Mouse (Mus musculus): ENCODE measurements around the gene Slc31a2. TPM values are rescaled to one million over a fixed set of nuclear protein-coding genes. Genes with fewer than 3 reads are reported as not detected.
"Not testable (repeated sequence)": the region's sequence is repeated elsewhere in the genome, so short reads cannot be mapped to it uniquely, and the experiment has no call there.

Slc31a2 gene
- polyA plus RNA-seq, 1 experiment: 18.2 TPM

GRCm38 (mm10) chr4:62250896-62251544 is 11.3 kb upstream of the Slc31a2 start:
- no peaks in the 10 kb centered on the region for H3K27me3 ChIP-seq (ENCODE audit: control insufficient read depth, insufficient read depth, low read length)
- no peaks in the 10 kb centered on the region for H3K4me1 ChIP-seq (ENCODE audit: control insufficient read depth, insufficient read depth, low read length)
- no peak overlapping the region for H3K4me3 ChIP-seq (replicated peaks; ENCODE audit: insufficient read depth, low read depth, low read length)
- no peak overlapping the region for H3K27ac ChIP-seq (ENCODE audit: insufficient read depth, low read length)
- DNase-seq: no peak
- TF ChIP-seq CTCF (IDR thresholded peaks at IDR 0.05; ENCODE audit: borderline replicate concordance, insufficient read depth, low read depth, low read length) (no peak), POLR2A (IDR thresholded peaks at IDR 0.05; ENCODE audit: borderline replicate concordance, insufficient read depth, low read length) (no peak)
- 35% methylated on average over 3 of the region's 3 CpGs for WGBS

- Histone ChIP-seq H3K27ac (ENCODE audit: insufficient read depth, low read length) (no peak overlapping the region), H3K4me3 (replicated peaks; ENCODE audit: insufficient read depth, low read depth, low read length) (no peak overlapping the region), H3K4me1 (ENCODE audit: control insufficient read depth, insufficient read depth, low read length) (no peaks in the 10 kb centered on the region), H3K27me3 (ENCODE audit: control insufficient read depth, insufficient read depth, low read length) (no peaks in the 10 kb centered on the region)
- WGBS: 86% methylated on average over 4 of the region's 4 CpGs
- no peak for DNase-seq
- TF ChIP-seq CTCF (IDR thresholded peaks at IDR 0.05; ENCODE audit: borderline replicate concordance, insufficient read depth, low read depth, low read length) (no peak), POLR2A (IDR thresholded peaks at IDR 0.05; ENCODE audit: borderline replicate concordance, insufficient read depth, low read length) (no peak)
Observed at GRCm38 (mm10) chr4:62251776-62252175, 10.6 kb upstream of the Slc31a2 start.

GRCm38 (mm10) chr4:62254551-62254950 is 7.8 kb upstream of the Slc31a2 start:
- Histone ChIP-seq H3K27me3 (ENCODE audit: control insufficient read depth, insufficient read depth, low read length) (no peaks in the 10 kb centered on the region), H3K4me1 (ENCODE audit: control insufficient read depth, insufficient read depth, low read length) (no peaks in the 10 kb centered on the region), H3K4me3 (replicated peaks; ENCODE audit: insufficient read depth, low read depth, low read length) (no peak overlapping the region), H3K27ac (ENCODE audit: insufficient read depth, low read length) (no peak overlapping the region)
- TF ChIP-seq CTCF (IDR thresholded peaks at IDR 0.05; ENCODE audit: borderline replicate concordance, insufficient read depth, low read depth, low read length) (no peak), POLR2A (IDR thresholded peaks at IDR 0.05; ENCODE audit: borderline replicate concordance, insufficient read depth, low read length) (no peak)
- WGBS: 75% methylated on average over 8 of the region's 8 CpGs
- DNase-seq: no peak

- 42% methylated on average over 8 of the region's 8 CpGs for WGBS
- Histone ChIP-seq H3K4me1 (ENCODE audit: control insufficient read depth, insufficient read depth, low read length) (no peaks in the 10 kb centered on the region), H3K27me3 (ENCODE audit: control insufficient read depth, insufficient read depth, low read length) (no peaks in the 10 kb centered on the region), H3K27ac (ENCODE audit: insufficient read depth, low read length) (no peak overlapping the region), H3K4me3 (replicated peaks; ENCODE audit: insufficient read depth, low read depth, low read length) (no peak overlapping the region)
- TF ChIP-seq POLR2A (IDR thresholded peaks at IDR 0.05; ENCODE audit: borderline replicate concordance, insufficient read depth, low read length): no peak
- no peak for TF ChIP-seq CTCF (IDR thresholded peaks at IDR 0.05; ENCODE audit: borderline replicate concordance, insufficient read depth, low read depth, low read length)
- no peak for DNase-seq
Observed at GRCm38 (mm10) chr4:62256931-62257330, 5.4 kb upstream of the Slc31a2 start.

- Histone ChIP-seq H3K27me3 (ENCODE audit: control insufficient read depth, insufficient read depth, low read length) (no peaks in the 10 kb centered on the region), H3K27ac (ENCODE audit: insufficient read depth, low read length) (no peak overlapping the region), H3K4me3 (replicated peaks; ENCODE audit: insufficient read depth, low read depth, low read length) (no peak overlapping the region), H3K4me1 (ENCODE audit: control insufficient read depth, insufficient read depth, low read length) (0 out of 2 replicates have a peak, but pooled peaks cover 3% of the 10 kb centered on the region)
- 9% methylated on average over 7 of the region's 7 CpGs for WGBS
- TF ChIP-seq CTCF (IDR thresholded peaks at IDR 0.05; ENCODE audit: borderline replicate concordance, insufficient read depth, low read depth, low read length) (no peak), POLR2A (IDR thresholded peaks at IDR 0.05; ENCODE audit: borderline replicate concordance, insufficient read depth, low read length) (no peak)
- no peak for DNase-seq
Observed at GRCm38 (mm10) chr4:62263133-62263844, 927 bp downstream of the Slc31a2 start.

GRCm38 (mm10) chr4:62265154-62265836 is 2.9 kb downstream of the Slc31a2 start:
- no peak for TF ChIP-seq CTCF (IDR thresholded peaks at IDR 0.05; ENCODE audit: borderline replicate concordance, insufficient read depth, low read depth, low read length)
- TF ChIP-seq POLR2A (IDR thresholded peaks at IDR 0.05; ENCODE audit: borderline replicate concordance, insufficient read depth, low read length): no peak
- WGBS: 61% methylated on average over 10 of the region's 10 CpGs
- H3K4me3 ChIP-seq (replicated peaks; ENCODE audit: insufficient read depth, low read depth, low read length): no peak overlapping the region
- no peak for DNase-seq
- no peaks in the 10 kb centered on the region for H3K27me3 ChIP-seq (ENCODE audit: control insufficient read depth, insufficient read depth, low read length)
- 0 out of 2 replicates have a peak, but pooled peaks cover 3% of the 10 kb centered on the region for H3K4me1 ChIP-seq (ENCODE audit: control insufficient read depth, insufficient read depth, low read length)
- no peak overlapping the region for H3K27ac ChIP-seq (ENCODE audit: insufficient read depth, low read length)

- H3K4me1 ChIP-seq (ENCODE audit: control insufficient read depth, insufficient read depth, low read length); H3K27me3 ChIP-seq (ENCODE audit: control insufficient read depth, insufficient read depth, low read length); DNase-seq; H3K27ac ChIP-seq (ENCODE audit: insufficient read depth, low read length); H3K4me3 ChIP-seq (replicated peaks; ENCODE audit: insufficient read depth, low read depth, low read length): not testable (repeated sequence)
- 69% methylated on average over 7 of the region's 7 CpGs for WGBS
Observed at GRCm38 (mm10) chr4:62266016-62266415, 3.7 kb downstream of the Slc31a2 start.

GRCm38 (mm10) chr4:62267101-62267500 is 4.7 kb downstream of the Slc31a2 start:
- DNase-seq: no peak
- Histone ChIP-seq H3K27me3 (ENCODE audit: control insufficient read depth, insufficient read depth, low read length) (no peaks in the 10 kb centered on the region), H3K4me1 (ENCODE audit: control insufficient read depth, insufficient read depth, low read length) (0 out of 2 replicates have a peak, but pooled peaks cover 3% of the 10 kb centered on the region), H3K4me3 (replicated peaks; ENCODE audit: insufficient read depth, low read depth, low read length) (no peak overlapping the region), H3K27ac (ENCODE audit: insufficient read depth, low read length) (no peak overlapping the region)
- TF ChIP-seq POLR2A (IDR thresholded peaks at IDR 0.05; ENCODE audit: borderline replicate concordance, insufficient read depth, low read length): no peak
- TF ChIP-seq CTCF (IDR thresholded peaks at IDR 0.05; ENCODE audit: borderline replicate concordance, insufficient read depth, low read depth, low read length): no peak
- 15% methylated on average over 10 of the region's 10 CpGs for WGBS

Data from cerebellum, adult 2 months (tissue).